Mouse (Mus musculus) CH12.LX (cell line): Measurements from ENCODE around the gene Fpr3. TPM values are rescaled to one million over a fixed set of nuclear protein-coding genes. Genes with fewer than 3 reads are reported as not detected.

ENCODE experiments used
- DNase-seq: peaks from one replicate; pipeline ENCODE4 v3.0.0-alpha.2; 2013; ENCODE audit errors: extremely low read depth
- H3K27ac ChIP-seq: 2 replicates; pipeline ENCODE4 v1.5.1; 2012; ENCODE audit warnings: low read depth, mild to moderate bottlenecking, control low read depth, moderate library complexity; ENCODE audit not compliant: insufficient read depth
- H3K27me3 ChIP-seq: replicated peaks from 2 replicates; pipeline ENCODE3; 2012; ENCODE audit warnings: inconsistent platforms
- H3K36me3 ChIP-seq, 2 experiments: replicated peaks in 1 of 2; 2 replicates each; pipeline versions ENCODE3 to v1.6.1; 2012; ENCODE audit warnings: inconsistent platforms in 1 of 2, low read length in 1 of 2, mild to moderate bottlenecking in 1 of 2, mixed read lengths in 1 of 2, moderate library complexity in 1 of 2; ENCODE audit not compliant: control insufficient read depth in 1 of 2, insufficient read depth in 1 of 2
- H3K4me1 ChIP-seq, 2 experiments: 2 replicates each; pipeline ENCODE4 v1.6.1; 2012; ENCODE audit warnings: inconsistent platforms in 1 of 2, moderate library complexity in 1 of 2; ENCODE audit not compliant: insufficient read depth in 2 of 2, control insufficient read depth in 1 of 2
- H3K4me2 ChIP-seq: 2 replicates; pipeline ENCODE4 v1.6.1; 2012; ENCODE audit warnings: low read depth, mild to moderate bottlenecking, control low read depth; ENCODE audit not compliant: poor library complexity, insufficient read depth, severe bottlenecking
- H3K4me3 ChIP-seq, 3 experiments: fragments of 150-350 bp in 1 of 3; sonication (generic) in 1 of 3; replicated peaks in 1 of 3; 2 replicates each; pipeline versions ENCODE3 to v1.5.1; 2011 to 2012; ENCODE audit warnings: low read depth in 2 of 3, low read length in 2 of 3, mild to moderate bottlenecking in 2 of 3, moderate library complexity in 2 of 3, control low read depth in 1 of 3, improper control_type of control experiment in 1 of 3, inconsistent platforms in 1 of 3, mixed read lengths in 1 of 3; ENCODE audit not compliant: poor library complexity in 1 of 3
- H3K79me2 ChIP-seq: replicated peaks from 2 replicates; pipeline ENCODE4 v1.6.1; 2012; ENCODE audit warnings: mild to moderate bottlenecking, moderate library complexity; ENCODE audit not compliant: control insufficient read depth, poor library complexity, insufficient read depth, severe bottlenecking; ENCODE audit errors: extremely low read depth
- H3K9ac ChIP-seq: 2 replicates; pipeline ENCODE4 v1.6.1; 2012; ENCODE audit warnings: low read depth, mild to moderate bottlenecking, control low read depth, moderate library complexity; ENCODE audit not compliant: insufficient read depth
- H3K9me3 ChIP-seq: replicated peaks from 2 replicates; pipeline ENCODE3; 2012; ENCODE audit warnings: low read length, inconsistent platforms, mixed read lengths
- CHD2 ChIP-seq: IDR thresholded peaks from 2 replicates; pipeline ENCODE4 v1.6.1; 2011; ENCODE audit warnings: low read length, improper control_type of control experiment
- CTCF ChIP-seq, 2 experiments: IDR thresholded peaks in 1 of 2; conservative IDR thresholded peaks in 1 of 2; 2 replicates each; pipeline ENCODE4 v1.5.1; 2011 to 2012; ENCODE audit warnings: low read depth in 2 of 2, low read length in 2 of 2, improper control_type of control experiment in 1 of 2, inconsistent platforms in 1 of 2, mild to moderate bottlenecking in 1 of 2, moderate library complexity in 1 of 2
- IRF4 ChIP-seq: IDR thresholded peaks from 2 replicates; pipeline ENCODE4 v1.6.1; 2014; ENCODE audit warnings: low read depth, mild to moderate bottlenecking, inconsistent platforms, low read length, improper control_type of control experiment
- JUN ChIP-seq: IDR thresholded peaks from 2 replicates; pipeline ENCODE4 v1.6.1; 2011; ENCODE audit warnings: low read depth, mild to moderate bottlenecking, low read length, improper control_type of control experiment, moderate library complexity; ENCODE audit not compliant: insufficient read depth
- JUND ChIP-seq: conservative IDR thresholded peaks from 2 replicates; pipeline ENCODE4 v1.6.1; 2011; ENCODE audit warnings: low read depth, low read length, improper control_type of control experiment
- MAX ChIP-seq: IDR thresholded peaks from 2 replicates; pipeline ENCODE4 v1.6.1; 2011; ENCODE audit warnings: low read length, improper control_type of control experiment
- MEF2A ChIP-seq: IDR thresholded peaks from 2 replicates; pipeline ENCODE4 v1.6.1; 2014; ENCODE audit warnings: low read depth, mild to moderate bottlenecking, inconsistent platforms, low read length, improper control_type of control experiment, borderline replicate concordance
- MXI1 ChIP-seq: IDR thresholded peaks from 2 replicates; pipeline ENCODE4 v1.6.1; 2011; ENCODE audit warnings: mild to moderate bottlenecking, low read depth, low read length, improper control_type of control experiment
- NRF1 ChIP-seq: IDR thresholded peaks from 2 replicates; pipeline ENCODE4 v1.6.1; 2014; ENCODE audit warnings: low read depth, mild to moderate bottlenecking, inconsistent platforms, low read length, improper control_type of control experiment, moderate library complexity
- PAX5 ChIP-seq: IDR thresholded peaks from 2 replicates; pipeline ENCODE4 v1.6.1; 2012; ENCODE audit warnings: low read length, inconsistent platforms, mixed read lengths
- RAD21 ChIP-seq: IDR thresholded peaks from 2 replicates; pipeline ENCODE4 v1.6.1; 2011; ENCODE audit warnings: low read depth, mild to moderate bottlenecking, low read length, improper control_type of control experiment, moderate library complexity
- RCOR1 ChIP-seq: conservative IDR thresholded peaks from 2 replicates; pipeline ENCODE4 v1.6.1; 2012; ENCODE audit warnings: low read depth, mild to moderate bottlenecking, inconsistent platforms, low read length, improper control_type of control experiment
- SIN3A ChIP-seq: IDR thresholded peaks from 2 replicates; pipeline ENCODE4 v1.6.1; 2012; ENCODE audit warnings: low read length, improper control_type of control experiment, inconsistent platforms
- TBP ChIP-seq: conservative IDR thresholded peaks from 2 replicates; pipeline ENCODE4 v1.6.1; 2011; ENCODE audit warnings: low read depth, low read length, improper control_type of control experiment
- USF1 ChIP-seq: IDR thresholded peaks from 2 replicates; pipeline ENCODE4 v1.6.1; 2014; ENCODE audit warnings: low read depth, mild to moderate bottlenecking, inconsistent platforms, low read length, improper control_type of control experiment
- USF2 ChIP-seq: conservative IDR thresholded peaks from 2 replicates; pipeline ENCODE4 v1.6.1; 2011; ENCODE audit warnings: low read depth, low read length, improper control_type of control experiment
- ZC3H11A ChIP-seq: IDR thresholded peaks from 2 replicates; pipeline ENCODE4 v1.6.1; 2012; ENCODE audit warnings: low read depth, mild to moderate bottlenecking, inconsistent platforms, low read length, improper control_type of control experiment
- ZKSCAN1 ChIP-seq: IDR thresholded peaks from 2 replicates; pipeline ENCODE4 v1.6.1; 2012; ENCODE audit warnings: low read depth, inconsistent platforms, low read length, improper control_type of control experiment, borderline replicate concordance
- ZNF384 ChIP-seq: IDR thresholded peaks from 2 replicates; pipeline ENCODE4 v1.6.1; 2012; ENCODE audit warnings: low read depth, low read length, improper control_type of control experiment, inconsistent platforms
- dilution Hi-C: fragments of 300-500 bp; cut with MboI; formaldehyde crosslinking; loops from 2 replicates; pipeline ENCODE4 v1.14.3; 2020; ENCODE audit warnings: low sequenced_read_pairs; ENCODE audit not compliant: extremely low pct_unique_long_range_greater_than_20kb, extremely low pct_ligation_motif_present
- in situ Hi-C: fragments of 300-500 bp; cut with MboI; formaldehyde crosslinking; loops from 3 replicates; pipeline ENCODE4 v1.14.3; 2019; ENCODE audit warnings: low sequenced_read_pairs, low pct_ligation_motif_present, low pct_unique_long_range_greater_than_20kb, mixed read lengths
- polyA plus RNA-seq: library from polyadenylated mRNA; unstranded; fragments of >175 nt; gene quantifications from 2 replicates; pipeline ENCODE4 v1.2.1, GENCODE M21; 2012; ENCODE audit warnings: low read depth; ENCODE audit not compliant: insufficient read length
- total RNA-seq, 2 experiments: library from RNA; depleted of rRNA; stranded (reverse); fragments of 300-350 nt in 1 of 2; fragments of >200 nt in 1 of 2; gene quantifications; 2 replicates each; pipeline ENCODE4 v1.2.3; 2012 to 2014

Fpr3 gene
- total and polyA plus RNA-seq, 3 experiments = not detected

DNA sequence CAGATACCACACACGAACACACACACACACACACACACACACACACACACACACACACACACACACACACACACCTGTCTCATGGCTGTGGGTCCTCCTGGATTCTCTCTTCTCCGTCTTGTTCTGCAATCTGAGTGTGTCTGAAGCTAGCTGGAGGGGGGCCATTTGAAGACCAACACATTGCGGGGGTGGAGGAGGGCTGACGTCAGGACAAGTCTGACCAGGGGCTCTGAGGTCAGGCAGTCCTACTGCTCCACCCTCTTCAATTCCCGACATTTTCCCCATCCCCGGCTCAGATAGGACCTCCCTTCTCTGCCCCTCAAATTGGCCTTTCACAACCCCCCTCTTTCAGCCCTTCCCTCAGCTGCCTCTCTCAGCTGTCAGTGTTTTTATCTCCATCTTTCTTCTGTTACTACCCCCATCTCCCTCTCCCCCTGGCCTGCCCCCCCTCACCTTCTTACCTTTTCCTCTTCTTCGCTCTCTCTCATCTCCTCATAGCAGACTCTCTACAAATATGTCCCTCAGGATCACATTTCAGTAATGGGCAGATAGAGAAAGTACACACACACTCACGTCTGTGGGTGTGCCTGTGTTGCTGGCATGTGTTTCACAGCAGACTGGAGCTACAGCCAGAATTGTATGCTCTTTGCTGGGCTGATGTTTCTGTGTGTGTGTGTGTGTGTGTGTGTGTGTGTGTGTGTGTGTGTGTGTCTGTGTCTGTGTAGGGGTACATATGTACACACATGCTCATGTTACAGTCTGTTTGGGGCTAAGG lies 32.4 kb upstream of the Fpr3 start, which contains the start of gene Has1:
Has1 (minus strand) TSS at position 142 of the 775 bp plus-strand sequence.
- H3K4me2 ChIP-seq = no peak within 1 kb of the TSS
- TF ChIP-seq MAX (no peak), MXI1 (no peak), USF1 (no peak), RCOR1 (no peak), CTCF (conservative IDR thresholded peaks at IDR 0.05 in 1 of 2, IDR thresholded peaks at IDR 0.05 in 1 of 2; ENCODE audit: low read depth in 2 of 2, low read length in 2 of 2) (no peak), TBP (no peak), CHD2 (no peak), MEF2A (no peak)
- TF ChIP-seq, all 38 proteins: peak for 0
- Histone ChIP-seq H3K27me3 (no peaks in the 10 kb centered on the region), H3K9me3 (no peaks in the 10 kb centered on the region), H3K4me1 (peaks cover 0 to 2% of the 10 kb centered on the region in 2 experiments; a peak in 1 of 4 replicates), H3K9ac (no peak within 1 kb of the TSS), H3K4me3 (no peak within 1 kb of the TSS), H3K27ac (no peak within 1 kb of the TSS), H3K36me3 (no peaks in the 10 kb centered on the region), H3K79me2 (no peaks in the 10 kb centered on the region)
- in situ Hi-C loops (no loop called here), dilution Hi-C loops (no loop called here)
- no peak for DNase-seq

DNA sequence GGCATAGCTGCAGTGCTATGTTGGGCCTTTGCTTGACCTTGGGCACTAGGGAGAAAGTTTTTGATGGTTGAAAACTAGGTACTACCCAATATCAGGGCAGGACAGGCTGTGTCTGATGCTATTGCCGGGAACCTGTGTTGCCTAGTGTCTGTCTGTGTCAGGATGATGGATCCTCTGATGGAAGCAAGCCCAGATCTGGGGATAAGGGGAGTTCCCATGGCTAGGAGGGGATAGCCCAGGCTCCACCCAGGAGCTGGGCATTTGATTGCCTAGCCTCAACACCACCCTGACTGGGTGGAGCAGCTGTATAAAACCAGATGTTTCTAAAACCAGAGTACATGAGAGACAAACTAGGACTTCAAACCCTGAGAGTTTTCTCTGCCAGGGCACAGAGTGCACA lies 31.0 kb upstream of the Fpr3 start:
- Histone ChIP-seq H3K27ac (no peak overlapping the region), H3K4me1 (peaks cover 0 to 2% of the 10 kb centered on the region in 2 experiments; a peak in 1 of 4 replicates), H3K36me3 (no peaks in the 10 kb centered on the region), H3K79me2 (no peaks in the 10 kb centered on the region), H3K4me2 (no peak overlapping the region), H3K9me3 (no peaks in the 10 kb centered on the region), H3K27me3 (no peaks in the 10 kb centered on the region), H3K4me3 (no peak overlapping the region), H3K9ac (no peak overlapping the region)
- in situ Hi-C loops (no loop called here), dilution Hi-C loops (no loop called here)
- TF ChIP-seq ZKSCAN1 (no peak), MXI1 (no peak), ZC3H11A (no peak), NRF1 (no peak), PAX5 (no peak), SIN3A (no peak), CTCF (conservative IDR thresholded peaks at IDR 0.05 in 1 of 2, IDR thresholded peaks at IDR 0.05 in 1 of 2; ENCODE audit: low read depth in 2 of 2, low read length in 2 of 2) (no peak), RAD21 (no peak), JUND (no peak), JUN (no peak), IRF4 (no peak), USF2 (no peak), ZNF384 (no peak)
- no peak for DNase-seq
